Mouse (Mus musculus): ENCODE measurements around the gene Slc2a4. TPM values are rescaled to one million over a fixed set of nuclear protein-coding genes. Genes with fewer than 3 reads are reported as not detected.
A peak's percentile ranks its signal among the peaks of the same experiment; 100 is the strongest.

Slc2a4 gene
- polyA plus RNA-seq, 1 experiment = 2.7 TPM

- peak; percentile 91 for TF ChIP-seq CTCF (IDR thresholded peaks at IDR 0.05; ENCODE audit: low read depth, low read length)
- TF ChIP-seq EP300 (IDR thresholded peaks at IDR 0.05; ENCODE audit: insufficient read depth, low read depth, low read length) = no peak
- Histone ChIP-seq H3K4me1 (ENCODE audit: control insufficient read depth, insufficient read depth, low read length) (no peaks in the 10 kb centered on the region), H3K9ac (ENCODE audit: low read depth, poor library complexity, severe bottlenecking) (peak overlapping the region; percentile 5; the same call in 1 of the 2 replicates), H3K27me3 (ENCODE audit: control insufficient read depth, insufficient read depth, low read length, poor library complexity, severe bottlenecking) (no peaks in the 10 kb centered on the region), H3K36me3 (ENCODE audit: control insufficient read depth, insufficient read depth, low read length, poor library complexity, severe bottlenecking) (no peaks in the 10 kb centered on the region), H3K27ac (ENCODE audit: insufficient read depth, low read length) (no peak overlapping the region), H3K9me3 (replicated peaks; ENCODE audit: control insufficient read depth, insufficient read depth, low read length, poor library complexity, severe bottlenecking) (no peaks in the 10 kb centered on the region), H3K4me3 (ENCODE audit: low read depth, low read length) (peak overlapping the region; percentile 64)
Measured at GRCm38 (mm10) chr11:69948763-69949150, 769 bp upstream of the Slc2a4 start.

GRCm38 (mm10) chr11:69947337-69948065, 487 bp downstream of the Slc2a4 start:
- TF ChIP-seq EP300 (IDR thresholded peaks at IDR 0.05; ENCODE audit: insufficient read depth, low read depth, low read length) (no peak), POLR2A (IDR thresholded peaks at IDR 0.05; ENCODE audit: insufficient read depth, low read length) (no peak), CTCF (IDR thresholded peaks at IDR 0.05; ENCODE audit: low read depth, low read length) (no peak)
- Histone ChIP-seq H3K36me3 (ENCODE audit: control insufficient read depth, insufficient read depth, low read length, poor library complexity, severe bottlenecking) (no peaks in the 10 kb centered on the region), H3K27ac (ENCODE audit: insufficient read depth, low read length) (no peak overlapping the region), H3K9me3 (replicated peaks; ENCODE audit: control insufficient read depth, insufficient read depth, low read length, poor library complexity, severe bottlenecking) (no peaks in the 10 kb centered on the region), H3K27me3 (ENCODE audit: control insufficient read depth, insufficient read depth, low read length, poor library complexity, severe bottlenecking) (no peaks in the 10 kb centered on the region), H3K4me3 (ENCODE audit: low read depth, low read length) (peak overlapping the region; percentile 52), H3K9ac (ENCODE audit: low read depth, poor library complexity, severe bottlenecking) (peak overlapping the region; percentile 48), H3K4me1 (ENCODE audit: control insufficient read depth, insufficient read depth, low read length) (peaks cover 3% of the 10 kb centered on the region)

DNA sequence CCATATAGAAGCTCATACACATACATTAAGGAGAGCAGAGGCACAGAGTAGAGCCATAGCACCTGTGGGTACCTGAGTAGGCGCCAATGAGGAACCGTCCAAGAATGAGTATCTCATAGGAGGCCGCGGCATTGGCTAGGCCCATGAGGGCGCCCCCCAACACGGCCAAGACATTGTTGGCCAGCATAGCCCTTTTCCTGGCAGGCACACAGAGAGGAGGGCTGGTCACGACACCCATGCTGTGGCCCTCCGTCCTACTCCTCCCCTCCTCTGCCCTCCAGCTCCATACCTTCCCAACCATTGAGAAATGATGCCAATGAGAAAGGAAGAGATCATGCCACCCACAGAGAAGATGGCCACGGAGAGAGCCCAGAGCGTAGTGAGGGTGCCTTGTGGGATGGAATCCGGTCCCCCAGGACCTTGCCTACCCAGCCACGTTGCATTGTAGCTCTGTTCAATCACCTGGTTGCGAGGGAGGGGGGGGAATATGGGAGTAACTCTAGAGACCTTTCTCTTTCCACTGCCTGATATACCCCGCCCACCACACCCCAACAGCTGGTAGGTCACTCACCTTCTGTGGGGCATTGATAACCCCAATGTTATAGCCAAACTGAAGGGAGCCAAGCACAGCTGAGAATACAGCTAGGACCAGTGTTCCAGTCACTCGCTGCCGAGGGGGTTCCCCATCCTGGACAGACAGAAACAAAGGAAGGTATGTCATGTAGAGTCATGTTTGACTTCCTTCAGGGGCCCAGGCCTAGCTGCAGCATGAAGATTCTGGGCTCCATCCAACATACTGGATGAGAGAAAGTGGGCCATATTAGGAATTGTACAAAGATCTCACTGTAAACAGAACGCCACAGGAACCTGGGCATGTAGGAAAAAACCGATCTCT, 1.7 kb downstream of the Slc2a4 start:
- H3K36me3 ChIP-seq (ENCODE audit: control insufficient read depth, insufficient read depth, low read length, poor library complexity, severe bottlenecking) = no peaks in the 10 kb centered on the region
- H3K27ac ChIP-seq (ENCODE audit: insufficient read depth, low read length) = no peak overlapping the region
- H3K27me3 ChIP-seq (ENCODE audit: control insufficient read depth, insufficient read depth, low read length, poor library complexity, severe bottlenecking) = no peaks in the 10 kb centered on the region
- TF ChIP-seq EP300 (IDR thresholded peaks at IDR 0.05; ENCODE audit: insufficient read depth, low read depth, low read length) = no peak
- no peak for TF ChIP-seq POLR2A (IDR thresholded peaks at IDR 0.05; ENCODE audit: insufficient read depth, low read length)
- no peak for TF ChIP-seq CTCF (IDR thresholded peaks at IDR 0.05; ENCODE audit: low read depth, low read length)
- peaks cover 3% of the 10 kb centered on the region for H3K4me1 ChIP-seq (ENCODE audit: control insufficient read depth, insufficient read depth, low read length)
- no peaks in the 10 kb centered on the region for H3K9me3 ChIP-seq (replicated peaks; ENCODE audit: control insufficient read depth, insufficient read depth, low read length, poor library complexity, severe bottlenecking)
- no peak overlapping the region for H3K4me3 ChIP-seq (ENCODE audit: low read depth, low read length)
- no peak overlapping the region for H3K9ac ChIP-seq (ENCODE audit: low read depth, poor library complexity, severe bottlenecking)

DNA sequence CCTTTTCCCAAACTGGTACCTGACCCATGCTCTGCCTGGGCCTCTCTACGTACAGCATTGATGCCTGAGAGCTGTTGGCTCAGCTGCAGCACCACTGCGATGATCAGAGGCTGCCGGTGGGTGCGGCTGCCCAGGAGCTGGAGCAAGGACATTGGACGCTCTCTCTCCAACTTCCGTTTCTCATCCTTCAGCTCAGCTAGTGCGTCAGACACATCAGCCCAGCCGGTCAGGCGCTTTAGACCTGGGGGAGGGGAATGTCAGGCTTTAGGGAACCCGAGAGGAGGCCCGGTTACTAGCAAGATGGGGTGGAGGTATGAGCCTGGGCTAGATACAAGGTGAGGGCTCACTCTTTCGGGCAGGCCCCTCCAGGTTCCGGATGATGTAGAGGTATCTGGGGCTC, 2.8 kb downstream of the Slc2a4 start:
- no peaks in the 10 kb centered on the region for H3K9me3 ChIP-seq (replicated peaks; ENCODE audit: control insufficient read depth, insufficient read depth, low read length, poor library complexity, severe bottlenecking)
- no peak overlapping the region for H3K4me3 ChIP-seq (ENCODE audit: low read depth, low read length)
- no peaks in the 10 kb centered on the region for H3K27me3 ChIP-seq (ENCODE audit: control insufficient read depth, insufficient read depth, low read length, poor library complexity, severe bottlenecking)
- peaks cover 3% of the 10 kb centered on the region for H3K4me1 ChIP-seq (ENCODE audit: control insufficient read depth, insufficient read depth, low read length)
- H3K9ac ChIP-seq (ENCODE audit: low read depth, poor library complexity, severe bottlenecking) = no peak overlapping the region
- H3K36me3 ChIP-seq (ENCODE audit: control insufficient read depth, insufficient read depth, low read length, poor library complexity, severe bottlenecking) = no peaks in the 10 kb centered on the region; the same call in 1 of the 2 replicates
- no peak for TF ChIP-seq POLR2A (IDR thresholded peaks at IDR 0.05; ENCODE audit: insufficient read depth, low read length)
- no peak for TF ChIP-seq CTCF (IDR thresholded peaks at IDR 0.05; ENCODE audit: low read depth, low read length)
- no peak for TF ChIP-seq EP300 (IDR thresholded peaks at IDR 0.05; ENCODE audit: insufficient read depth, low read depth, low read length)
- no peak overlapping the region for H3K27ac ChIP-seq (ENCODE audit: insufficient read depth, low read length)

DNA sequence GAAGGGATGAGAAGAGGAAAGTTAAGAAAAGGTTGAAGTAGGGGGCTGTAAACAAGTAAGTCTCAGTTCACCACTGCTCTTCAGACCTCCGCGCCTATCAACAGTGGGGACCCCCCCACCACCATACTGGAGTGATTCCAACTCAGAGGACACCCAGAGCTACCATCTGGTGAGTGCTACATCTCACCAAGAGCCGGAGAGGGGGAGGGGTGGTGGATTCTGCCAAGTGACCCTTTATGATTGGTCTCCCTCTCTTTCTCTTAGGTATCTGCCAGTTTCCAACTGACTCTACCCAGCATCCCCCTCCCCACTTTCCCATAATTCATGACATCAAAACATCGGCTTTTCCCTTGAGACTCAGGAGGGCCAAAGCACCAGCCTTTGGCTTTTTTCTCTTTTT, 7.0 kb downstream of the Slc2a4 start:
- no peak overlapping the region for H3K9ac ChIP-seq (ENCODE audit: low read depth, poor library complexity, severe bottlenecking)
- no peak overlapping the region for H3K4me3 ChIP-seq (ENCODE audit: low read depth, low read length)
- H3K27ac ChIP-seq (ENCODE audit: insufficient read depth, low read length) = no peak overlapping the region
- H3K27me3 ChIP-seq (ENCODE audit: control insufficient read depth, insufficient read depth, low read length, poor library complexity, severe bottlenecking) = no peaks in the 10 kb centered on the region
- no peaks in the 10 kb centered on the region; the same call in 1 of the 2 replicates for H3K36me3 ChIP-seq (ENCODE audit: control insufficient read depth, insufficient read depth, low read length, poor library complexity, severe bottlenecking)
- H3K4me1 ChIP-seq (ENCODE audit: control insufficient read depth, insufficient read depth, low read length) = peaks cover 11% of the 10 kb centered on the region
- H3K9me3 ChIP-seq (replicated peaks; ENCODE audit: control insufficient read depth, insufficient read depth, low read length, poor library complexity, severe bottlenecking) = no peaks in the 10 kb centered on the region
- TF ChIP-seq CTCF (IDR thresholded peaks at IDR 0.05; ENCODE audit: low read depth, low read length) (no peak), POLR2A (IDR thresholded peaks at IDR 0.05; ENCODE audit: insufficient read depth, low read length) (no peak), EP300 (IDR thresholded peaks at IDR 0.05; ENCODE audit: insufficient read depth, low read depth, low read length) (no peak)
